Mouse (Mus musculus) megakaryocyte progenitor cell, adult 5-6 weeks (primary cell): Measurements from ENCODE around the gene Tmem106b. TPM values are rescaled to one million over a fixed set of nuclear protein-coding genes. Genes with fewer than 3 reads are reported as not detected.
A peak's percentile ranks its signal among the peaks of the same experiment; 100 is the strongest.

Source experiments
- ATAC-seq: replicated peaks from 2 replicates; pipeline ENCODE4 v1.8.0; 2016; ENCODE audit warnings: mild to moderate bottlenecking, moderate TSS enrichment, inconsistent platforms; ENCODE audit not compliant: poor library complexity
- total RNA-seq, 2 experiments: library from RNA; stranded (forward) in 1 of 2; stranded (reverse) in 1 of 2; fragments of 157-497, 149-512 nt in 1 of 2; fragments of 200-1000 nt in 1 of 2; gene quantifications; 2 replicates each; pipeline versions ENCODE4 v1.2.3 to v1.2.4; 2015 to 2017

Gene Tmem106b
- total RNA-seq (2015) (26.4 and 31.7 TPM in 2 replicates), total RNA-seq (2017) (11.2 and 24.7 TPM in 2 replicates)

GRCm38 (mm10) chr6:13069302-13070146 is at the start of gene Tmem106b:
Tmem106b (plus strand) TSS chr6:13069759.
- ATAC-seq: peak; percentile 88

GRCm38 (mm10) chr6:13021245-13022100 is 48.1 kb upstream of the Tmem106b start:
- ATAC-seq: no peak

GRCm38 (mm10) chr6:13030558-13030957 is 39.0 kb upstream of the Tmem106b start:
- no peak for ATAC-seq

DNA sequence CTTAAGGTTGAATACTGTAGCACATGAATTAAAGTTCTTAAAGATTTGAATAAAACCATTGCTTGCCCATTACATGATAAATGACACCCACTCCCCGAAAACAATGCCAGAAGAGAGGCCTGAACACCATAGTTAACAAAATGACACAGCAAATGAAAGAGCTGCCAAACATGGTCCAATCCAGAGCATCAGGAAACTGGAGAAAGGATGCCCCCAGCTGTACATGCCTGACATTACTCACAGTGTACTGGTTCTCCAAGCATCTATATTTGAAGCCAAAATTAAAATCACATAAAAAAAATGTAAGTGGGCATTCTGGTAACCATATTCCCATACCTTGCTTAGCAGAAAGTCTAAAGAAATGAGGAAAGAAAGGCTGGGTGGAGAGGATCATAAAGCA is 38.6 kb upstream of the Tmem106b start:
- ATAC-seq: no peak

- ATAC-seq: no peak
Observed at GRCm38 (mm10) chr6:13052408-13053200, 17.0 kb upstream of the Tmem106b start.

DNA sequence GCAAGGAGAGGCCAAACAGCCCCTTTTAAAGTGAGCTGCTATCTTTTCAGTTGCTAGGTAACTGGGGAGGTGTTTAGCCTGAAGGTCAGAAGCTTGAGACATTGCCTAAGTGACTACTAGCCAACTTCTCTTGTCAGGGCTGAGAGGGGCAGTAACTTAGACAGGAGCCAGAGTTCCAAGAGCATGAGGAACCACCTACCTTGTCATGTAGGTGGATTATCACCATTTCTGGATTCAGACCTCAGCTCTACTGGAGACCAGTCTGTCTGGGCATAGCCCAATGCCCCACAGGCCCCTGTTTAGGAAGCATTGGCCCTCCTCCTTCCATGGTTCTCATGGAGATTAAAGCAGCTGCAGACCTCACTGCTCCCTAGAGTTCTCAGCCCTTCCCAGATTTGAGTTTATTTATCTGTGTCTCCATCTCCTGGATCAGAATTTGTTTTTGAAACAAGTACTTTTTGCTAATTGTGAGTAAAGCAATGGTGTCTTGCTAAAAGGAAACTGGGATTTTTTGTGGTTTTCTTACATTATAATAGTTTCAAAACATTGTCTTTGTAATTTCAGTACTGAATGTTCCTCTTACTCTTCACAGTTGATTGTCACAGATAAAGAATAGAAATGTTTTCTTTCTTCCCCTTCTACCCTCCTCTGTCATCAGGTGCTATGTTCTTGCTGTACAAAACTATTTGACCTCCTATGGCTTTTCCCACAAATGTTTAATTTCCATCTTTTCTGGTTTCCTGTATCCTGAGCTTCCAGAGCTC is 8.1 kb upstream of the Tmem106b start:
- ATAC-seq: no peak

GRCm38 (mm10) chr6:13062063-13062462 is 7.5 kb upstream of the Tmem106b start:
- no peak for ATAC-seq

DNA sequence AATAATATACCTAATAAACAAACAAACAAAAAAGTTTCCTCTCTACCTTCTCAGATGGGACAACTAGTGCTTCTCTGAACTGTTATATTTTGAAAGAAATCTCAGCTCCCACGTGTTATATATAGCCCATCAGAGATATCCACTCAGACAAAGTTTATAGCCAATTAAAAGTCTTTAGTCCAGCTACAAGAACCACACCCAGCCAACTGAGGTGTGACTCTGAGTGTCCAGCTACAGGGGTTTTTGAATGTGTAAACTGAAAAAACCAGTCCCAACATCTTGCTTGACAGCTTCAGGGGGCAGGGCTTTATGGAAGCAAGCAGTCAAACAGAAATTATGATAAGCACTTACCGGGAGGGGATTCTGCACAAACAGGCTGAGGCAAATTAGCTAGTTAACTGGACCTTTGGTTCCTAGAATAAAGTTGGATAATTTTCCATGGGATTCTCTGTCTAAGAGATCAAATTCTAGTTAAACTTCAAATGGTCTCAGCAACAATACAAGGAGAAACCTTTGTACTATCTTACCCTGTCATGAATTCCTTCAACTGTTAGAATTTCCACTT is 6.8 kb upstream of the Tmem106b start:
- no peak for ATAC-seq

DNA sequence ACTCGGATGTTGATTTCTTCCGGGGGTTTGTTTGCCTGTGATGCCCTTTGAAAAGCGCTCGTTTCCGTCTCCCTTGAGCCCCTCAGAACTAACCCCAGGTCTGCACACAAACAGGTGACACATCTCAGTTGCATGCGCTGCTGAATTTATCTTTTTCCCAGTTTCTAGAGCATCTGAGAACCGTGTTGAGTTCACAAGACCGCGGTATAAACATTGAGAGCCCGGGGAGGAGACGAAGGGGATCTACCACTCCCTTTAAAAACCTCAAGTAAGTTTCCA is 527 bp downstream of the Tmem106b start:
- peak; percentile 12 for ATAC-seq

DNA sequence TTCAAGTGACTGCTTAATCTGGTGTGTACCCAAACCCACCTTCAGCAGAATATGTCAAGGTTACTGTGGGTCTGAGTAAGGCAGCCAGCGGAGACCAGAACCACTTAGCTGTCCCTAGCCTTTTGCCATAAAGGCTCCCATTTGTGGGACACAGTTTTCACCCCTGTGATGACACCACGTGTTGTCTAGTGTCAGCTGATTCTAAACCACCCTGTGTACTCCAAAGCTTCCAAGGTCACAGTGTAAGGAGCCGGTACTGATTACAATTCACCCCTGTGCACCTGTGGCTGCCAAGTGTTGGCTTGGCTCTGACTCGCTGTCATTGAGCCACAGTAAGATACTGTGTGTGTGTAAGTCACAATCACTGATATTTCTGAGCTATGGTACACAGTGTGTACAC is 926 bp downstream of the Tmem106b start:
- peak; percentile 33 for ATAC-seq

DNA sequence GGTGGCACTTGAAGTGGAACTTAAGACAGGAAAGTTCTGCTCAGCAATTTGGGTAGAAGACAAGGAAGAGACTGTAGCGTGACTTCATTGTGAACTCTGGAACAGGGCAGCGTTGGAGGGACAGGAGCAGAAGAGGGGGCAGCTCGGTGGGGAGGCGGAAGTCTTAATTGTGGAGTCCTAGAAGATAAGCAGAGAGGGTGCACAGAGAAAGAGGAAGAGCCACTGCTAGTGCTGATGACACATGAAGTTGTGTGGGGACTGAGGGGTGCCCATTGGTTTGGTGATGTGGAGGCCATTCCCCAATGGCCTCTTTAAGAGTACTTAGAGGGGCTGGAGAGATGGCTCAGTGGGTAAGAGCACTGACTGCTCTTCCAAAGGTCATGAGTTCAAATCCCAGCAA is 3.5 kb downstream of the Tmem106b start:
- ATAC-seq: no peak

DNA sequence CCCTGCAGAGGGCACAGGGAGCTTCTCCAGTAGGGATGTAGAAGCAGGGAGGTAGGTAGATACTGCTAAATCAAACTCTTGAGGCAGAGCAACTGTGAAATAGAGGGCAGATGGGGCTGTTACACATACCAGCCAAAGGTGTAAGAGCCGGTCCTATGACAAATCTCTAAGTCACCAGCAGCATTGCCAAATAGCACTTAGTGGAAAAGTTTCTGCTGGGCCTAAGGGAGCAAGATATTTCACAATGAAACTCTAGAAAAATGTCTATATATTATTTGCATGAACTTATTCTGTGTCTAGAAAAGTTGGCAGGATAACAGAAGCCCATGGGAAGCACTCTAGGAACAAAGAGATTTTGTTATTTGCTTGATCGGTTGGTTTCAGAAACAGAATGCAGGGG is 4.3 kb downstream of the Tmem106b start:
- ATAC-seq: no peak

DNA sequence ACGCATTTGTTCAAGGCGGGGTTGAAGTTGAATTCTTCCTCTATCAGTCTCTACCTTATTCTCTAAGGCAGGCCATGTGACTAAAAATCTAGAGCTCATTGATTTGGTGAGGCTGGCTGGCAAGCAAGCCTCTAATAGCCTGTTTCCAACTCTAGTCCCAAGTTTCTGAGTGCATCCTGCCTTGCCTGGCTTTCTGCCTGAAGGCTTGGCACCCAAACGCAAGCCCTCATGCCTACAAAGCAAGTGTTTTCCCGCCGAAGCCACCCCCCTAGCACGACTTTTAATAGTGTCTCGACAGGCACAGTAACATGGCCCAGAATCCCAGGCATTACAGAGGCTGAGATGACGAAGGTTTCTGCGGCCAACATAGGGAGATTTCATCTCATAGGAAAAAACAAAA is 13.3 kb downstream of the Tmem106b start:
- ATAC-seq: no peak

- no peak for ATAC-seq
Observed at GRCm38 (mm10) chr6:13096656-13097435, 27.3 kb downstream of the Tmem106b start.

DNA sequence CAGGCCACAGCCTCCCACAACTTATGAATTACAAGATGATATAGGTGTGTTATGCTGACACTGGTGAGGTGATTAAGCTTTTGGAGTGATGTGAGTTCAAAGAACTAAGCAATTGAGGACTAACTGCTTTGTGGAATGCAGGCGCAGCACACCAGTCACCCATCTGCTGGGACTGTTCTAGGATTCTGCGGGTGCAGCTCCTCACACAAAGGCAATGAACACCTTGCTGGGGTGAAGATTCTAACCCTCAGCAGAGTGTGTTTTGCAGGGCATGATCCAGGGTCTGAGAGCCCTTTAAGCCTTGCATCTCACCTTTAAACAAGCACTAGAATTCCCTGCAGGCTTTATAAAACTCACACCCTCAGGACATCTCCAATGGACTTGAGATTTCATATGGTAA is 30.6 kb downstream of the Tmem106b start:
- no peak for ATAC-seq

DNA sequence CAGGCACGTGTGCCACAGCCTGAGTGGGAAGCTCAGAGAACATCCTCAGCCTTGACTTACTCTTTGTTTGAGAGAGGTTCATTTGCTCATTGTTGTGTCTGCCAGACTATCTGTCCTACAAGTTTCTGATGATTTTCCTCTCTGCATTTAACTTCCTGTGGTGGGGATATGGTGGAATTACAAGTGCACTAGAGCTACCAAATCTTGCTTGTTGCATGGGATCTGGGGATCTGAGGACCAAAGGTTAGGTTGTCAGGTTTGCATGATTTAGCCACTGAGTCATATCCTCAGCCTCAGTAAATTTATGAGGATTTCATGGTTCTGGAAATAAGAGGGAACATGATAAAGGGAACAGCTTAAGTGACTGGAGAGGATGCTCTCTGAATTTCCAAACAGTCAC is 39.1 kb downstream of the Tmem106b start:
- ATAC-seq: no peak

DNA sequence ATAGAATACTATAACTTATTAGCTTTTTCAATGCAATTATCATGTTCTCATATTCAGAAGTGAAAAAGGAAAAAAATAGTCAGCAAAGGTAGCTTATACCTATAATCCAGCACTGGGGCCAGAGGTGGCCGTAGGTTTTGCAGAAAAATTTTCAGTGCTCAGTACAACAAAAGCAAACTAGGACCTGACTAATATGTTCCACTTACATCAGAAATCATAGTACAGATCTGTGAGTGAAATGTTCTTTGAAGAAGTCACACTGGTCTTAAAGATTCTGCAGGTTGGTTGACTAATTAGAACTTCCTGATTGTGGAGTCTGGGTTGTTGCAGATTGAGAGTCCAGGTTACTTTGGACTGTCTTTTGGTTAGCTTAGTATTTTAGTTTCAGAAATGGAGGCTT is 67.7 kb downstream of the Tmem106b start:
- no peak for ATAC-seq
